ENCODE assay signal across 9 mouse cellular contexts in genomic region chr19:47122802-47123201, GRCm38 (mm10). TPM values are rescaled to one million over a fixed set of nuclear protein-coding genes. Genes with fewer than 3 reads are reported as not detected.
A peak's percentile ranks its signal among the peaks of the same experiment; 100 is the strongest.
DNase-seq lines count a peak whose midpoint lies in the region; ATAC-seq and TF ChIP-seq lines count a peak whose summit lies in the region.
"Had no signal": no experiment of that assay in that cellular context is flagged by ENCODE, and none has a peak within 500 bp of the region (broad histone marks: within the 10 kb centered on the region; RNA-seq: fewer than 3 reads in every experiment).

No protein-coding gene starts in this region.

- no peaks in the 10 kb centered on the region for H3K9me3 ChIP-seq in heart, embryonic 11.5 days (replicated peaks; ENCODE audit: control insufficient read depth, low read length)
- H3K9me3 ChIP-seq: limb, embryonic 13.5 days had no signal

- TF ChIP-seq CTCF in thymus, adult 2 months (IDR thresholded peaks at IDR 0.05; ENCODE audit: borderline replicate concordance, control insufficient read depth, extremely low read depth, insufficient read depth, low read length, poor library complexity) = no peak

- H3K4me3 ChIP-seq in heart, embryonic 11.5 days (ENCODE audit: low read depth, low read length) = no peak overlapping the region
- no peak overlapping the region for H3K4me3 ChIP-seq in thymus, adult 2 months (ENCODE audit: control insufficient read depth, insufficient read depth, low read length)
- H3K4me3 ChIP-seq: limb, embryonic 13.5 days had no signal

- no peak overlapping the region for H3K27ac ChIP-seq in heart, embryonic 11.5 days (ENCODE audit: low read depth, low read length)
- no peak overlapping the region for H3K27ac ChIP-seq in thymus, adult 2 months (ENCODE audit: control insufficient read depth, insufficient read depth, low read length)
- H3K27ac ChIP-seq: limb, embryonic 13.5 days had no signal

- no peak overlapping the region for H3K4me2 ChIP-seq in heart, embryonic 11.5 days
- H3K4me2 ChIP-seq: limb, embryonic 13.5 days had no signal

- no peak for TF ChIP-seq POLR2A in thymus, adult 2 months (IDR thresholded peaks at IDR 0.05; ENCODE audit: control insufficient read depth, extremely low read depth, insufficient read depth, low read length, poor library complexity)

- no peak for ATAC-seq in heart, embryonic 11.5 days (replicated peaks; ENCODE audit: insufficient number of reproducible peaks, low FRiP score, low TSS enrichment)

- peaks cover 34% of the 10 kb centered on the region for H3K36me3 ChIP-seq in heart, embryonic 11.5 days (ENCODE audit: control insufficient read depth, insufficient read depth, low read length)
- H3K36me3 ChIP-seq in thymus, adult 2 months (ENCODE audit: control insufficient read depth, insufficient read depth, low read length) = peaks cover 9% of the 10 kb centered on the region
- H3K36me3 ChIP-seq in splenic B cell, adult 2 months (ENCODE audit: control insufficient read depth, insufficient read depth, low read length, poor library complexity, severe bottlenecking) = peaks cover 4% of the 10 kb centered on the region

- WGBS in heart, embryonic 11.5 days (ENCODE audit: insufficient replicate concordance) = 18% methylated on average over 2 of the region's 2 CpGs
- 48% methylated on average over 2 of the region's 2 CpGs for WGBS in thymus, adult 2 months

- no peaks in the 10 kb centered on the region for H3K27me3 ChIP-seq in heart, embryonic 11.5 days (ENCODE audit: control insufficient read depth, insufficient read depth, low read length)
- H3K27me3 ChIP-seq in thymus, adult 2 months (ENCODE audit: control insufficient read depth, insufficient read depth, low read length) = no peaks in the 10 kb centered on the region
- H3K27me3 ChIP-seq in splenic B cell, adult 2 months (ENCODE audit: control insufficient read depth, insufficient read depth, low read length, poor library complexity, severe bottlenecking) = no peaks in the 10 kb centered on the region
- H3K27me3 ChIP-seq: limb, embryonic 13.5 days had no signal

- no peaks in the 10 kb centered on the region for H3K4me1 ChIP-seq in heart, embryonic 11.5 days (ENCODE audit: control insufficient read depth, insufficient read depth, low read length)
- H3K4me1 ChIP-seq in thymus, adult 2 months (replicated peaks; ENCODE audit: control insufficient read depth, insufficient read depth, low read length) = no peaks in the 10 kb centered on the region
- H3K4me1 ChIP-seq: limb, embryonic 13.5 days had no signal

- DNase-seq in heart, postnatal 4 days = peak; percentile 46
- peak; percentile 46 for DNase-seq in thymus, adult 2 months
- DNase-seq in thymus, adult 18-20 months = no peak
- DNase-seq in forelimb bud, embryonic 11.5 days (ENCODE audit: low read depth, low spot score) = peak; percentile 26
- DNase-seq in splenic B cell, adult 2 months (ENCODE audit: low read depth, low spot score) = peak; percentile 82
- DNase-seq in urinary bladder, adult 2 months (ENCODE audit: low spot score) = no peak
- DNase-seq in adrenal gland, adult 2 months = no peak

- H3K9ac ChIP-seq in heart, embryonic 11.5 days (ENCODE audit: low read depth, low read length) = no peak overlapping the region
- H3K9ac ChIP-seq: limb, embryonic 13.5 days had no signal

RNA-seq across cellular contexts. Expression of gene Calhm2, which starts 15.3 kb away (rescaled TPM):
- 1 to 10 TPM; 3.4 to 3.5 TPM for total RNA-seq in heart, postnatal 4 days (2021)
- 1.4 and 2.2 TPM in 2 replicates for polyA plus RNA-seq in heart, embryonic 11.5 days (2014; fragmentation: Nextera tagmentation; extraction: Ambion mirVana)
- 16.3 and 17.2 TPM in 2 replicates for polyA plus RNA-seq in thymus, adult 2 months (2012; rRNA removed)
- 16.2 and 16.9 TPM in 2 replicates for polyA plus RNA-seq in urinary bladder, adult 2 months (2012; rRNA removed)
- 1 to 10 TPM; 4.0 to 6.0 TPM for total RNA-seq in adrenal gland, adult 2 months (2021)
- 11.4 and 11.9 TPM in 2 replicates for polyA plus RNA-seq in adrenal gland, adult 2 months (2012; rRNA removed)

RNA-seq across cellular contexts. Expression of gene Calhm1, which starts 21.3 kb away (rescaled TPM):
- not detected for total RNA-seq in heart, postnatal 4 days (2021)
- polyA plus RNA-seq in heart, embryonic 11.5 days (2014; fragmentation: Nextera tagmentation; extraction: Ambion mirVana) = not detected in 2 replicates
- polyA plus RNA-seq in thymus, adult 2 months (2012; rRNA removed) = 0.13 TPM in 1 of 2 replicates, not detected in the other
- polyA plus RNA-seq in urinary bladder, adult 2 months (2012; rRNA removed) = not detected in 2 replicates
- not detected for total RNA-seq in adrenal gland, adult 2 months (2021)
- not detected in 2 replicates for polyA plus RNA-seq in adrenal gland, adult 2 months (2012; rRNA removed)
- polyA plus RNA-seq: limb, embryonic 13.5 days had no signal

RNA-seq across cellular contexts. Expression of gene Pdcd11, which starts 32.2 kb away (rescaled TPM):
- total RNA-seq in heart, postnatal 4 days (2021) = 10 to 100 TPM; 15.4 to 15.5 TPM
- 6.1 and 6.3 TPM in 2 replicates for polyA plus RNA-seq in heart, embryonic 11.5 days (2014; fragmentation: Nextera tagmentation; extraction: Ambion mirVana)
- polyA plus RNA-seq in thymus, adult 2 months (2012; rRNA removed) = 11.5 and 13.2 TPM in 2 replicates
- polyA plus RNA-seq in urinary bladder, adult 2 months (2012; rRNA removed) = 12.7 and 15.1 TPM in 2 replicates
- total RNA-seq in adrenal gland, adult 2 months (2021) = 10 to 100 TPM; 19.8 to 22.1 TPM
- polyA plus RNA-seq in adrenal gland, adult 2 months (2012; rRNA removed) = 5.1 and 6.0 TPM in 2 replicates

RNA-seq across cellular contexts. Expression of gene Usmg5, which starts 32.4 kb away (rescaled TPM):
- 1,000 to 10,000 TPM; 1,795 to 1,908 TPM for total RNA-seq in heart, postnatal 4 days (2021)
- 2,024 and 2,054 TPM in 2 replicates for polyA plus RNA-seq in heart, embryonic 11.5 days (2014; fragmentation: Nextera tagmentation; extraction: Ambion mirVana)
- polyA plus RNA-seq in thymus, adult 2 months (2012; rRNA removed) = 75.6 and 114 TPM in 2 replicates
- 429 and 491 TPM in 2 replicates for polyA plus RNA-seq in urinary bladder, adult 2 months (2012; rRNA removed)
- 100 to 1,000 TPM; 788 to 840 TPM for total RNA-seq in adrenal gland, adult 2 months (2021)
- polyA plus RNA-seq in adrenal gland, adult 2 months (2012; rRNA removed) = 7.8 and 8.7 TPM in 2 replicates

RNA-seq across cellular contexts. Expression of gene Calhm3, which starts 34.8 kb away (rescaled TPM):
- total RNA-seq in heart, postnatal 4 days (2021) = not detected
- not detected in 2 replicates for polyA plus RNA-seq in heart, embryonic 11.5 days (2014; fragmentation: Nextera tagmentation; extraction: Ambion mirVana)
- polyA plus RNA-seq in thymus, adult 2 months (2012; rRNA removed) = 0.45 and 1.1 TPM in 2 replicates
- not detected in 2 replicates for polyA plus RNA-seq in urinary bladder, adult 2 months (2012; rRNA removed)
- total RNA-seq in adrenal gland, adult 2 months (2021) = not detected
- polyA plus RNA-seq in adrenal gland, adult 2 months (2012; rRNA removed) = not detected in 2 replicates
- polyA plus RNA-seq: limb, embryonic 13.5 days had no signal

Comparison
In these comparisons a context has a peak if more than half of its experiments do, and no peak if none do; other contexts are left out.
1. DNase-seq: peak in heart, postnatal 4 days (single experiment), thymus, adult 2 months (single experiment), forelimb bud, embryonic 11.5 days (single experiment) and splenic B cell, adult 2 months (single experiment); none in thymus, adult 18-20 months (0 of 2), urinary bladder, adult 2 months (single experiment) and adrenal gland, adult 2 months (single experiment).